Mouse (Mus musculus) frontal cortex, adult (tissue): ENCODE data around the gene Olfr1305.

Source experiments
- ATAC-seq: cut with Nextera tagmentation; 2 replicates; pipeline ENCODE4 v1.9.2; 2017; ENCODE audit warnings: mild to moderate bottlenecking, moderate library complexity, mixed read lengths; ENCODE audit not compliant: low TSS enrichment

Olfr1305 gene

GRCm38 (mm10) chr2:111877049-111877448, at the start of gene Olfr1305:
TSS of gene Olfr1305 (minus strand) at chr2:111877149.
- no peak for ATAC-seq

GRCm38 (mm10) chr2:111916171-111916570, 39.2 kb upstream of the Olfr1305 start, which contains the start of gene Olfr1306:
TSS of gene Olfr1306 (minus strand) at chr2:111916271.
- ATAC-seq = no peak

- ATAC-seq = no peak
These were observed 56.7 kb downstream of the Olfr1305 start, which contains the start of gene Olfr1303 for GRCm38 (mm10) chr2:111820240-111820639. TSS of gene Olfr1303 (minus strand) at chr2:111820340.
